Mouse (Mus musculus): ENCODE measurements around the gene Rbbp4. TPM values are rescaled to one million over a fixed set of nuclear protein-coding genes. Genes with fewer than 3 reads are reported as not detected.

Gene Rbbp4
- polyA plus RNA-seq, 1 experiment = 55.5 TPM

DNA sequence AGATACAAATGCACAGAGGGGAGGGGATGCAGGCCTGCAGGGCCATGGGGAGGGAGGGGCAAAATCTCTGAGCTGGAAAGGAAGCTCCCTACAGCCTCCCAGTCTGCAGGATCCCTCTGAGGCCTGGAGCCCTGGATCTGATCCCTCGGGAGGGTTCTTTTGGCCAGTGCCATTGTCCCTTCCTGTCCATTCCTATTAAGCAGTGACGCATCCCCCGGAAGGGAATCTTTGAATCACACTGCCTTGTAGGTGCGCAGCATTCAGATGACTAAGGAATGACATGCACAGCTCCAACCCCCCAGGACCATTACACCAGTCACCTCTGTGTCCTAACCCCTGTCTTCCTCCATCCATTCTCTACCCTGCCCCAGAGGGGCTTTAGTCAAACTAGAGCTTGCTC, 76.1 kb downstream of the Rbbp4 start:
- no peak for DNase-seq
- H3K27ac ChIP-seq (ENCODE audit: control insufficient read depth, insufficient read depth, low read length) = no peak overlapping the region
- TF ChIP-seq POLR2A (IDR thresholded peaks at IDR 0.05; ENCODE audit: control insufficient read depth, extremely low read depth, insufficient read depth, low read length, poor library complexity) (no peak), CTCF (IDR thresholded peaks at IDR 0.05; ENCODE audit: borderline replicate concordance, control insufficient read depth, extremely low read depth, insufficient read depth, low read length, poor library complexity) (no peak)
- no peaks in the 10 kb centered on the region for H3K27me3 ChIP-seq (ENCODE audit: control insufficient read depth, insufficient read depth, low read length)
- no peak overlapping the region for H3K4me3 ChIP-seq (ENCODE audit: control insufficient read depth, insufficient read depth, low read length)
- peaks cover 21% of the 10 kb centered on the region for H3K4me1 ChIP-seq (replicated peaks; ENCODE audit: control insufficient read depth, insufficient read depth, low read length)
- WGBS = 99% methylated on average over 4 of the region's 4 CpGs
- no peaks in the 10 kb centered on the region for H3K36me3 ChIP-seq (ENCODE audit: control insufficient read depth, insufficient read depth, low read length)

Other genes starting within 250 kb of the Rbbp4 start
- gene Tmem54, start 229.8 kb downstream of the Rbbp4 start, polyA plus RNA-seq (2012; rRNA removed) = 3.9 and 5.5 TPM in 2 replicates
- gene Hpca, start 213.3 kb downstream of the Rbbp4 start, polyA plus RNA-seq (2012; rRNA removed) = 0.92 and 1.0 TPM in 2 replicates
- gene Fndc5, start 198.4 kb downstream of the Rbbp4 start, polyA plus RNA-seq (2012; rRNA removed) = 1.5 and 7.0 TPM in 2 replicates
- gene S100pbp, start 145.6 kb downstream of the Rbbp4 start, polyA plus RNA-seq (2012; rRNA removed) = 45.3 and 58.7 TPM in 2 replicates
- gene Yars, start 145.6 kb downstream of the Rbbp4 start, polyA plus RNA-seq (2012; rRNA removed) = 17.6 and 19.6 TPM in 2 replicates
- 18.7 and 19.5 TPM in 2 replicates for gene C77080, start 74.0 kb downstream of the Rbbp4 start, polyA plus RNA-seq (2012; rRNA removed)
- gene Sync, start 47.8 kb downstream of the Rbbp4 start, polyA plus RNA-seq (2012; rRNA removed) = 0.50 and 0.88 TPM in 2 replicates
- gene Zbtb8os, start 325 bp upstream of the Rbbp4 start, polyA plus RNA-seq (2012; rRNA removed) = 14.3 and 14.4 TPM in 2 replicates
- 3.3 and 3.6 TPM in 2 replicates for gene Zbtb8a, start 42.7 kb upstream of the Rbbp4 start, polyA plus RNA-seq (2012; rRNA removed)
- 0.20 and 0.36 TPM in 2 replicates for gene Zbtb8b, start 105.5 kb upstream of the Rbbp4 start, polyA plus RNA-seq (2012; rRNA removed)
- 21.5 and 27.1 TPM in 2 replicates for gene Bsdc1, start 126.2 kb upstream of the Rbbp4 start, polyA plus RNA-seq (2012; rRNA removed)
- gene Tssk3, start 155.7 kb upstream of the Rbbp4 start, polyA plus RNA-seq (2012; rRNA removed) = not detected in 2 replicates
- 0.92 and 1.1 TPM in 2 replicates for gene Fam229a, start 155.8 kb upstream of the Rbbp4 start, polyA plus RNA-seq (2012; rRNA removed)
- 152 and 190 TPM in 2 replicates for gene Marcksl1, start 178.2 kb upstream of the Rbbp4 start, polyA plus RNA-seq (2012; rRNA removed)
- gene Hdac1, start 207.3 kb upstream of the Rbbp4 start, polyA plus RNA-seq (2012; rRNA removed) = 198 and 201 TPM in 2 replicates
- gene Lck, start 238.3 kb upstream of the Rbbp4 start, polyA plus RNA-seq (2012; rRNA removed) = 1,584 and 1,845 TPM in 2 replicates
- 2.6 and 3.0 TPM in 2 replicates for gene Fam167b, start 243.2 kb upstream of the Rbbp4 start, polyA plus RNA-seq (2012; rRNA removed)